Mouse (Mus musculus): ENCODE measurements around the gene Inpp5b. TPM values are rescaled to one million over a fixed set of nuclear protein-coding genes. Genes with fewer than 3 reads are reported as not detected.
A peak's percentile ranks its signal among the peaks of the same experiment; 100 is the strongest.

Inpp5b gene
- polyA plus RNA-seq, 1 experiment from 2014 or later = 58.2 TPM

DNA sequence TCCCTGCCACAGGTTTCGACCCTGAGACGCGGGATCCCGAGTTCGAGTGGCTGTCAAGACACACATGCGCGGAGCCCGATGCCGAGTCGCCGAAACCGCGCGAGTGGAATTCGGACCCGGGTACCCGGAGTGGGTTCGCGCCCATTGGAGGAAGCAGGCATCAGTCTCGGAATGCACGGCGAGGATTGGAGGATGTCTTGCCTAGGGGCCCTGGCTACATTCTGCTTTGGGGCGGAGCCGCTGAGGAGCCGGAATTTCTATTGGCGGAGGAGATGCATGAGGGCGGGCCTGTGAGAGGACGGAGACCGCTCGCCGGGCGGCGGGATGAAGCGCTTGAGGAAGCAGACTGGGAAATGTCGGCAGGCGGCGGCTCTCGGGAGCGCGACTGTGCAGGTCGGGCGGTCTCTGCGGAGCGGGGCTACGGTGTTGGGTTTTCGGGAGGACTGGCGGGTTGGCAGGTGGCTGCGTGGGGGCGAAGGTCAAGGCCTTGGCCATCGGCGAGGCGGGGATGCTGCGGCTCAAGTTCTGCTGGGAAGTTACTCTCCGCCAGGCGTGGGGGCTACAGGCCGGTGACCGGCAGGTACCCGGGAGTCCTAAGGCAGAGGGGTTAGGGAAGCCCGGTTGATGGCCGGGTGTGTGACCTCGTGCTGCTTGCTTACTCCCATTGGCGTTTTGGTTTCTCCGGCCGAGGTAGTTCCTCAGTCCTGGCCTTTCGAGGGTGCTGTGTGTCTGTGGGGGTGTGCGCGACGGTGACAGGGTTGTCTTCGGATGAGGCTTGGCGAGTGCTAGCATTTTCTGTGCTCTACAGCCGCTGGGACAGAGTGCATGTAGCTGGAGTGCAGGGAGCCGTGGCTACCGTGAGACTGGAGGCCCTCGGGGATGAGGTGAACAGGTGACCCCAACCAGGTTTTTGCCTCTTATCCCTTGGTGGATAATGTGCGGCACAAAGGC is 9.9 kb downstream of the Inpp5b start:
- Histone ChIP-seq H3K9me3 (ENCODE audit: control insufficient read depth, low read length) (no peaks in the 10 kb centered on the region), H3K27me3 (replicated peaks; ENCODE audit: control insufficient read depth, insufficient read depth, low read length) (no peaks in the 10 kb centered on the region), H3K4me3 (ENCODE audit: low read depth, low read length) (peak overlapping the region; percentile 77), H3K4me1 (replicated peaks; ENCODE audit: control insufficient read depth, insufficient read depth, low read length) (peaks cover 40% of the 10 kb centered on the region), H3K4me2 (peak overlapping the region; percentile 98), H3K27ac (ENCODE audit: low read depth, low read length) (peak overlapping the region; percentile 72), H3K9ac (ENCODE audit: low read depth, low read length) (peak overlapping the region; percentile 69), H3K36me3 (ENCODE audit: control insufficient read depth, insufficient read depth, low read length) (no peaks in the 10 kb centered on the region)
- under 1% methylated on average over 75 of the region's 75 CpGs for WGBS
- DNase-seq (ENCODE audit: low spot score) = peak; percentile 94
- peak; percentile 96 for ATAC-seq (replicated peaks; ENCODE audit: low FRiP score)

DNA sequence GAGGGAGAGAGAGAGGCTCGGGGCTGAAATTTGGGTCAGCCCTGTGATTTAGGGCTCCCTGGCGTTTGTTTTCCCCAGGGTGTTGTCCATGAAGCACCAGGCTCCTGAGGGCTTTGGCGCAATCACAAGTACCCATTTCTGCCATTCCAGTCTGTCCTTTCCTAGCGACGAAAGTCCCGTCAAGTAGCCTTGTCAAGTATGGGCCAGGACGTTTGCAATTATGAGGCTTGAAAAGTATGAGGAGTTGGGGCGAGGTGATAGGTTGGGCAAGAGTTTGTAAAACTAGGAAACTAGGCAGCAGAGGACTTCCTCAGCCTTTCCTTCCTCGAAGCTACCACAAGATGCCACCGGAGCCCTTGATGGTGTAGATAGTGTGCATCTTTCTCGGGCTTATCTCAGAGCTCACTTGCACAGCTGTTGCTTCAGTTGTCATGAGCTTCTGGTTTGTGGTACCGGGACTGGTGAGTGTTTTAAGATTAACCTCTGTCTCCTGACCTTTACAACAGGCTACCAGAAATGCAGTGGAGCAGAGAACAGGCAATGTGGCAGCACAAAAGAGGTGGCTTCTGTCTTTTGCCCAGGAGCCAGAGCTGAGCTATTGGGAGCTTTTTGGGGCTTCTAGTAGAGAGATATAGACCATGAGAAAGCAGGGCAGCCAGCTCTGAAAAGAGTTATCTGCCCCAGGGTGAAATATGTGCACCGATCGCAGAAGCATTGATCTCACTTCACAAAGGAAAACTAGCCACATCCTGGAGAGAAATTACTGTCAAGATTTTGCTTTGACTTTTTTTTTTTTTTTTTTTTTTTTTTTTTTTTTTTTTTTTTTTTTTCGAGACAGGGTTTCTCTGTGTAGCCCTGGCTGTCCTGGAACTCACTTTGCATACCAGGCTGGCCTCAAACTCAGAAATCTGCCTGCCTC is 10.9 kb downstream of the Inpp5b start:
- peak overlapping the region; percentile 77 for H3K4me3 ChIP-seq (ENCODE audit: low read depth, low read length)
- 8% methylated on average over 14 of the region's 15 CpGs for WGBS
- DNase-seq (ENCODE audit: low spot score) = peak; percentile 57
- H3K9me3 ChIP-seq (ENCODE audit: control insufficient read depth, low read length) = no peaks in the 10 kb centered on the region
- peaks cover 40% of the 10 kb centered on the region for H3K4me1 ChIP-seq (replicated peaks; ENCODE audit: control insufficient read depth, insufficient read depth, low read length)
- H3K27me3 ChIP-seq (replicated peaks; ENCODE audit: control insufficient read depth, insufficient read depth, low read length) = no peaks in the 10 kb centered on the region
- H3K9ac ChIP-seq (ENCODE audit: low read depth, low read length) = peak overlapping the region; percentile 69
- ATAC-seq (replicated peaks; ENCODE audit: low FRiP score) = peak; percentile 74
- no peaks in the 10 kb centered on the region for H3K36me3 ChIP-seq (ENCODE audit: control insufficient read depth, insufficient read depth, low read length)
- peak overlapping the region; percentile 78 for H3K27ac ChIP-seq (ENCODE audit: low read depth, low read length)
- H3K4me2 ChIP-seq = peak overlapping the region; percentile 98

DNA sequence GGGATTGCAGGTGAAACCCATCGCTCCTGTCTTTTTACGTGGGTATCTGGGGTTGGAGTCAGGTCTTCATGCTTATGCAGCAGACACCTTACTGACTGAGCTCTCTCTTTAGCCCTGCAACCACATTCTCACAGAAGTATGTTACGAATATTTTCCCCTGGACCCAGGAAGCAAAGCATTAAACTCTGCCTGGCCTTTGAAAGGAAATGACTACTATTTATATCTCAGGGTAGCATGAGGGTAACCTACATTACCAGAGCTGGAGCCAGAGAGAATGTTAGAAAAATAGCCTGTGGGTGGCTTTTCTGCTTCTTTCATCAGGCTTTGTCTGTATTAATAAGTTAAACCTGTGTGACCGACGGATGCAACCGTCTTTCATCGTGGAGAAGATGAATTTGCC is 13.9 kb downstream of the Inpp5b start:
- Histone ChIP-seq H3K9me3 (ENCODE audit: control insufficient read depth, low read length) (no peaks in the 10 kb centered on the region), H3K4me2 (0 out of 2 replicates have a peak overlapping the region, but pooled peaks have one; percentile 16), H3K4me3 (ENCODE audit: low read depth, low read length) (no peak overlapping the region), H3K9ac (ENCODE audit: low read depth, low read length) (no peak overlapping the region), H3K27ac (ENCODE audit: low read depth, low read length) (no peak overlapping the region), H3K36me3 (ENCODE audit: control insufficient read depth, insufficient read depth, low read length) (no peaks in the 10 kb centered on the region; the same call in 1 of the 2 replicates), H3K4me1 (replicated peaks; ENCODE audit: control insufficient read depth, insufficient read depth, low read length) (peaks cover 50% of the 10 kb centered on the region), H3K27me3 (replicated peaks; ENCODE audit: control insufficient read depth, insufficient read depth, low read length) (no peaks in the 10 kb centered on the region)
- DNase-seq (ENCODE audit: low spot score) (no peak), ATAC-seq (replicated peaks; ENCODE audit: low FRiP score) (no peak)
- WGBS = 62% methylated on average over 7 of the region's 7 CpGs

DNA sequence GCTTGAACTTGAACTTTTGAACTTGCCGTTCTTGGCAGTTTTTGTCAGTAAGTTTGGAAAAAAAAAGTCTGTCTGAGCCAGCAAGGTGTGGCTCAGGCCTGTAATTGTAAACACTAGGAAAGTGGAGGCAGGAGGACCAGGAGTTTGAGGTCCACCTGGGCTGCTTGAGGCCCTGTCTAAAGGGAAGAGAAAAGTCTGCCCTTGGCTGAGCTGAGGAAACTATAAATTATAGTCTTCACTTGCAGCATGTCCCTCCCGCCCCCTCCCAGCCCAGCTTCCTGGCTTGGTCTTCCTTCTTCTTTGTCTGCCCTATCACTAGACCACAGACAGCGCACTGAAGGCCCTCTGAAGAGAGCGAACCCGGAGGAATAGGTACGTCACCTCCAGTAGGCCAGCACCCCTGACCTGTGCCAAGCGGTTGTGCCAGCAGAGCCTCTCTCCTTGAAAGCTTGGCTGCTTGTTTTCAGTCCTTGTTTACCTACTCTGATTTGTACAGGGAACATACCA is 17.7 kb downstream of the Inpp5b start:
- Histone ChIP-seq H3K9me3 (ENCODE audit: control insufficient read depth, low read length) (no peaks in the 10 kb centered on the region), H3K4me1 (replicated peaks; ENCODE audit: control insufficient read depth, insufficient read depth, low read length) (peaks cover 33% of the 10 kb centered on the region), H3K27ac (ENCODE audit: low read depth, low read length) (peak overlapping the region; percentile 50), H3K36me3 (ENCODE audit: control insufficient read depth, insufficient read depth, low read length) (peaks cover 5% of the 10 kb centered on the region; the same call in 1 of the 2 replicates), H3K4me3 (ENCODE audit: low read depth, low read length) (no peak overlapping the region), H3K27me3 (replicated peaks; ENCODE audit: control insufficient read depth, insufficient read depth, low read length) (no peaks in the 10 kb centered on the region), H3K4me2 (peak overlapping the region; percentile 32), H3K9ac (ENCODE audit: low read depth, low read length) (no peak overlapping the region)
- ATAC-seq (replicated peaks; ENCODE audit: low FRiP score) = peak; percentile 70; the same call in 1 of the 2 replicates
- WGBS = 31% methylated on average over 7 of the region's 7 CpGs
- no peak for DNase-seq (ENCODE audit: low spot score)

DNA sequence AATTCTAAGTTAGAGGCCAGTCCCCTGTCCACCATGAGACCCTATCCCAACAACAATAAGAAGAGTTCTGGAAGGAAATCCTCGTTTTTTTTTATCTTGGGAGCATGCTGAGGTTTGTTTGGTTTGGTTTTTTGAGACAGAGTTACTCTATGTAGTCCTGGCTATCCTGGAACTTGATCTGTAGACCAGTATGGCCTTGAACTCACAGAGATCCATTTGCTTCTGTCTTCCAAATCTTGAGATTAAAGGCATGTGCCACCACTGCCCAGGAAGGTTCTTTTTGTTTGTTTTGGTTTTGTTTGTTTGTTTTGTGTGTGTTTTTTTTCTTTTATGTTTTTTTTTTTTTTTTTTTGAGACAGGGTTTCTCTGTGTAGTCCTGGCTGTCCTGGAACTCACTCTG is 19.6 kb downstream of the Inpp5b start:
- Histone ChIP-seq H3K9me3 (ENCODE audit: control insufficient read depth, low read length) (no peaks in the 10 kb centered on the region), H3K27me3 (replicated peaks; ENCODE audit: control insufficient read depth, insufficient read depth, low read length) (no peaks in the 10 kb centered on the region), H3K36me3 (ENCODE audit: control insufficient read depth, insufficient read depth, low read length) (peaks cover 5% of the 10 kb centered on the region; the same call in 1 of the 2 replicates), H3K27ac (ENCODE audit: low read depth, low read length) (no peak overlapping the region), H3K4me1 (replicated peaks; ENCODE audit: control insufficient read depth, insufficient read depth, low read length) (peaks cover 25% of the 10 kb centered on the region), H3K4me3 (ENCODE audit: low read depth, low read length) (no peak overlapping the region), H3K4me2 (no peak overlapping the region), H3K9ac (ENCODE audit: low read depth, low read length) (no peak overlapping the region)
- no peak for DNase-seq (ENCODE audit: low spot score)
- WGBS = 48% methylated on average over 1 of the region's 1 CpGs
- ATAC-seq (replicated peaks; ENCODE audit: low FRiP score) = no peak

DNA sequence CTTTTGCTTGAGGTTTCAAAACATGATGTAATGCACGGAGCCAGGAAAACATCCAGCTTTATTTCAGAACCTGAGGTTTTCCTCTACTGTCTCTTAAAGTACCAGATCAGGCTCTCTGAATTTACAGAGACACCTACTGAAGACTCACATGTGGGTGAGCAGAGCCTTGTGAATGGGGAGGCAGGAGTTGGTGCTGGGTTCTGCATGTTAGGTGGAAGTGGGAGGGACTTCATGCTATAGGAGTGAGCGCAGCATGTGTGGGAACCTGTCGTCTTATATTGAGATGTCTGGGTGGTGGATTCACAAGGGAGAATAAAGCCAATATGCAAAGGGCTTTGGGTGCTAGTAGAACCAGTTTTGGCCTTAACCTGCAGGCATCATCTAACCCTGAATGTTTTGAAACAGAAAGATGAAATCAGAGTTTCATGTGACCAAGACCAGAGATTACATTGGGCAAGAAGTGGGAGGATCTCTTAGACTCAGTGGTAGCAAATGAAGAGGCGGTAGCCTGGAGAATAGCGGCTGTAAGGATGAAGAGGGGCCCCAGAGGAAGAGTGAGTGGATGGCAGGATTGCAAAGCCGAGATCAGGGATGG is 21.3 kb downstream of the Inpp5b start:
- no peak overlapping the region for H3K4me2 ChIP-seq
- no peak for ATAC-seq (replicated peaks; ENCODE audit: low FRiP score)
- WGBS = 80% methylated on average over 6 of the region's 6 CpGs

DNA sequence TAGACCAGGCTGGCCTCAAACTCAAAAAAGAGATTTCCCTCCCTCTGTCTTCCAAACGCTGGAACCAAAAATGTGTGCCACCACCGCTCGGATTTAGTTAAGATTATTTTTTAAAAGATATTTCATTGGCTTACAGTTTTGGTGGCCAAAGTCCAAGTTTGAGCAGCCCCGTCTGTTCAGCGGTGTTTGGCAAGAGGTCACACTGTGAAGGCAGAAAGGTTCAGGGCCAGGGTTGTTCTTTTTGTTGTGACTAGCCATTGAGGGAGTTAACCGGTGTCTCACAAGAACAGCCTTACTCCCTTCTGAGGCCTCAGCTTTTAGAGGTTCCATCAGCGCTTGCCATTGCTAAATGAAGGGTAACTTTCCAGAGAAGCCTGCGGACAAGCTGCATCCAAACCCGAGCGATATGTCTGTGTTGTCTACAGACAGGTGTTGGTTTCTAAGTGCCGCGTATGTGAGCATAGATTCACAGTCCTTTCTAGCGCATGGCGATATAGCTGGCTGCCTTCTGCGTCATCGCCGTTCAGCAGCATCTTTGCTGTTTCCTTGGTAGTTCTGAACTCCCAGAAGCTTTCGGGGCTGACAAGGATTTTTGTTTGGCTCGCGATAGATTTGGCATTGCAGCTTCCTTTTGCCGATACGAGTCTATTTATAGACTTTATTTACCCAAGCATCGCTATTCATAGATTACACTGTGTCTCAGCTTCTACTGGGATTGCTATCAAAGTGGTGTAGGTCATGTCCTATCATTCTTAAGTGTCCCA is 24.3 kb downstream of the Inpp5b start:
- no peak for ATAC-seq (replicated peaks; ENCODE audit: low FRiP score)
- Histone ChIP-seq H3K4me1 (replicated peaks; ENCODE audit: control insufficient read depth, insufficient read depth, low read length) (peaks cover 45% of the 10 kb centered on the region), H3K4me2 (peak overlapping the region; percentile 4; the same call in 1 of the 2 replicates), H3K27ac (ENCODE audit: low read depth, low read length) (no peak overlapping the region), H3K9me3 (ENCODE audit: control insufficient read depth, low read length) (no peaks in the 10 kb centered on the region), H3K36me3 (ENCODE audit: control insufficient read depth, insufficient read depth, low read length) (0 out of 2 replicates have a peak, but pooled peaks cover 5% of the 10 kb centered on the region), H3K4me3 (ENCODE audit: low read depth, low read length) (no peak overlapping the region), H3K9ac (ENCODE audit: low read depth, low read length) (no peak overlapping the region), H3K27me3 (replicated peaks; ENCODE audit: control insufficient read depth, insufficient read depth, low read length) (no peaks in the 10 kb centered on the region)
- no peak for DNase-seq (ENCODE audit: low spot score)
- WGBS = 69% methylated on average over 23 of the region's 23 CpGs

More for the DNA sequence above, 21.3 kb downstream of the Inpp5b start:
- H3K9me3 ChIP-seq (ENCODE audit: control insufficient read depth, low read length) = no peaks in the 10 kb centered on the region
- no peak overlapping the region for H3K9ac ChIP-seq (ENCODE audit: low read depth, low read length)
- peaks cover 38% of the 10 kb centered on the region for H3K4me1 ChIP-seq (replicated peaks; ENCODE audit: control insufficient read depth, insufficient read depth, low read length)
- H3K36me3 ChIP-seq (ENCODE audit: control insufficient read depth, insufficient read depth, low read length) = peaks cover 5% of the 10 kb centered on the region; the same call in 1 of the 2 replicates
- H3K4me3 ChIP-seq (ENCODE audit: low read depth, low read length) = no peak overlapping the region
- no peak overlapping the region for H3K27ac ChIP-seq (ENCODE audit: low read depth, low read length)
- H3K27me3 ChIP-seq (replicated peaks; ENCODE audit: control insufficient read depth, insufficient read depth, low read length) = no peaks in the 10 kb centered on the region
- no peak for DNase-seq (ENCODE audit: low spot score)
